Comparison of ENCODE assay signal across 8 mouse cellular contexts in genomic region chr7:19693421-19693820, GRCm38 (mm10). TPM values are rescaled to one million over a fixed set of nuclear protein-coding genes. Genes with fewer than 3 reads are reported as not detected.
DNase-seq lines count a peak whose midpoint lies in the region; ATAC-seq and TF ChIP-seq lines count a peak whose summit lies in the region.

No protein-coding gene starts in this region.

- peak; percentile 58 for ATAC-seq in heart, postnatal 0 days (ENCODE audit: insufficient read depth, low read depth)
- peak; percentile 48 for ATAC-seq in liver, embryonic 15.5 days (ENCODE audit: insufficient read depth)

- peak; percentile 37 for DNase-seq in embryo, embryonic 11 days
- DNase-seq in embryo, embryonic 10 days (ENCODE audit: low spot score): no peak
- DNase-seq in testis, postnatal 14 days (ENCODE audit: low spot score): no peak
- peak; percentile 51 for DNase-seq in heart, postnatal 0 days (ENCODE audit: low spot score)
- DNase-seq in retina, postnatal 1 day: peak; percentile 93
- DNase-seq in spleen, postnatal 10 days (ENCODE audit: low spot score in 2 of 2): no peak

- no peak overlapping the region; the same call in 1 of the 2 replicates for H3K9ac ChIP-seq in heart, postnatal 0 days (replicated peaks; ENCODE audit: low read depth, low read length)
- H3K9ac ChIP-seq in liver, embryonic 15.5 days: no peak overlapping the region

- no peaks in the 10 kb centered on the region for H3K27me3 ChIP-seq in testis, adult 2 months (ENCODE audit: control insufficient read depth, insufficient read depth, low read length)
- H3K27me3 ChIP-seq in heart, postnatal 0 days (ENCODE audit: control insufficient read depth, insufficient read depth, low read length): no peaks in the 10 kb centered on the region
- no peaks in the 10 kb centered on the region for H3K27me3 ChIP-seq in liver, embryonic 15.5 days

- TF ChIP-seq EP300 in heart, postnatal 0 days (IDR thresholded peaks at IDR 0.05; ENCODE audit: low read depth): no peak

- no peak overlapping the region for H3K4me2 ChIP-seq in heart, postnatal 0 days (ENCODE audit: low read depth, low read length)
- peak overlapping the region; percentile 41 for H3K4me2 ChIP-seq in liver, embryonic 15.5 days

- H3K36me3 ChIP-seq in testis, adult 2 months (ENCODE audit: control insufficient read depth, insufficient read depth, low read length): no peaks in the 10 kb centered on the region
- H3K36me3 ChIP-seq in heart, postnatal 0 days (replicated peaks; ENCODE audit: control insufficient read depth, insufficient read depth, low read length): peaks cover 6% of the 10 kb centered on the region; the same call in 1 of the 2 replicates
- peaks cover 15% of the 10 kb centered on the region; the same call in 1 of the 2 replicates for H3K36me3 ChIP-seq in liver, embryonic 15.5 days (replicated peaks)

- no peak overlapping the region for H3K4me3 ChIP-seq in testis, adult 2 months (ENCODE audit: control insufficient read depth, low read depth, low read length)
- no peak overlapping the region for H3K4me3 ChIP-seq in heart, postnatal 0 days (ENCODE audit: low read depth, low read length)
- H3K4me3 ChIP-seq in liver, embryonic 15.5 days (replicated peaks): no peak overlapping the region

- H3K27ac ChIP-seq in testis, adult 2 months (ENCODE audit: control insufficient read depth, insufficient read depth, low read depth, low read length): peak overlapping the region; percentile 46; the same call in 1 of the 2 replicates
- peak overlapping the region; percentile 63 for H3K27ac ChIP-seq in heart, postnatal 0 days (ENCODE audit: low read depth)
- peak overlapping the region; percentile 83 for H3K27ac ChIP-seq in liver, embryonic 15.5 days (replicated peaks)

- no peak for TF ChIP-seq CTCF in testis, adult 2 months (IDR thresholded peaks at IDR 0.05; ENCODE audit: control insufficient read depth, insufficient read depth, insufficient replicate concordance, low read depth, low read length)
- no peak for TF ChIP-seq CTCF in heart, postnatal 0 days (IDR thresholded peaks at IDR 0.05; ENCODE audit: low read depth)

- 24% methylated on average over 10 of the region's 10 CpGs for WGBS in heart, postnatal 0 days
- WGBS in liver, embryonic 15.5 days (ENCODE audit: insufficient replicate concordance): 13% methylated on average over 10 of the region's 10 CpGs

- H3K9me3 ChIP-seq in heart, postnatal 0 days (replicated peaks; ENCODE audit: control insufficient read depth, low read length): no peaks in the 10 kb centered on the region
- H3K9me3 ChIP-seq in liver, embryonic 15.5 days (replicated peaks): no peaks in the 10 kb centered on the region

- no peak for TF ChIP-seq POLR2A in testis, adult 2 months (IDR thresholded peaks at IDR 0.05; ENCODE audit: control insufficient read depth, low read depth, low read length)

- H3K4me1 ChIP-seq in testis, adult 2 months (ENCODE audit: control insufficient read depth, insufficient read depth, low read length): peaks cover 22% of the 10 kb centered on the region
- H3K4me1 ChIP-seq in heart, postnatal 0 days (ENCODE audit: control insufficient read depth, insufficient read depth): peaks cover 24% of the 10 kb centered on the region
- H3K4me1 ChIP-seq in liver, embryonic 15.5 days (replicated peaks): peaks cover 64% of the 10 kb centered on the region

RNA-seq across cellular contexts. Expression of gene Apoc1, which starts 1.0 kb away (rescaled TPM):
- 17.3 and 21.1 TPM in 2 replicates for polyA plus RNA-seq in testis, adult 2 months (2012; rRNA removed)
- not detected in 2 replicates for total RNA-seq in heart, postnatal 0 days (2014; rRNA removed; ENCODE audit: low replicate concordance)
- 8.2 and 10.8 TPM in 2 replicates for polyA plus RNA-seq in heart, postnatal 0 days (2015; fragmentation: Nextera tagmentation; extraction: Ambion mirVana)
- 609 and 611 TPM in 2 replicates for polyA plus RNA-seq in liver, embryonic 15.5 days (2015; fragmentation: Nextera tagmentation; extraction: Ambion mirVana)

RNA-seq across cellular contexts. Expression of gene Apoe, which starts 5.6 kb away (rescaled TPM):
- 122 and 180 TPM in 2 replicates for polyA plus RNA-seq in testis, adult 2 months (2012; rRNA removed)
- total RNA-seq in heart, postnatal 0 days (2014; rRNA removed; ENCODE audit: low replicate concordance): 369 and 373 TPM in 2 replicates
- polyA plus RNA-seq in heart, postnatal 0 days (2015; fragmentation: Nextera tagmentation; extraction: Ambion mirVana): 471 and 552 TPM in 2 replicates
- 2,704 and 3,478 TPM in 2 replicates for polyA plus RNA-seq in liver, embryonic 15.5 days (2015; fragmentation: Nextera tagmentation; extraction: Ambion mirVana)

RNA-seq across cellular contexts. Expression of gene Apoc4, which starts 12.1 kb away (rescaled TPM):
- not detected in 2 replicates for polyA plus RNA-seq in testis, adult 2 months (2012; rRNA removed)
- total RNA-seq in heart, postnatal 0 days (2014; rRNA removed; ENCODE audit: low replicate concordance): not detected in 2 replicates
- polyA plus RNA-seq in heart, postnatal 0 days (2015; fragmentation: Nextera tagmentation; extraction: Ambion mirVana): 0.18 TPM in 2 replicates
- polyA plus RNA-seq in liver, embryonic 15.5 days (2015; fragmentation: Nextera tagmentation; extraction: Ambion mirVana): 273 and 372 TPM in 2 replicates

RNA-seq across cellular contexts. Expression of gene Gm44805, which starts 12.2 kb away (rescaled TPM):
- not detected in 2 replicates for polyA plus RNA-seq in testis, adult 2 months (2012; rRNA removed)
- 0.31 TPM in 1 of 2 replicates, not detected in the other for total RNA-seq in heart, postnatal 0 days (2014; rRNA removed; ENCODE audit: low replicate concordance)
- polyA plus RNA-seq in heart, postnatal 0 days (2015; fragmentation: Nextera tagmentation; extraction: Ambion mirVana): not detected in 2 replicates
- 22.2 and 29.1 TPM in 2 replicates for polyA plus RNA-seq in liver, embryonic 15.5 days (2015; fragmentation: Nextera tagmentation; extraction: Ambion mirVana)

RNA-seq across cellular contexts. Expression of gene Apoc2, which starts 15.7 kb away (rescaled TPM):
- 0.38 and 0.47 TPM in 2 replicates for polyA plus RNA-seq in testis, adult 2 months (2012; rRNA removed)
- not detected in 2 replicates for total RNA-seq in heart, postnatal 0 days (2014; rRNA removed; ENCODE audit: low replicate concordance)
- polyA plus RNA-seq in heart, postnatal 0 days (2015; fragmentation: Nextera tagmentation; extraction: Ambion mirVana): 0.22 and 0.78 TPM in 2 replicates
- polyA plus RNA-seq in liver, embryonic 15.5 days (2015; fragmentation: Nextera tagmentation; extraction: Ambion mirVana): 1,160 and 1,332 TPM in 2 replicates

Comparison
In these comparisons a context has a peak if more than half of its experiments do, and no peak if none do; other contexts are left out.
1. DNase-seq: peak in embryo, embryonic 11 days (single experiment), heart, postnatal 0 days (single experiment) and retina, postnatal 1 day (single experiment); none in embryo, embryonic 10 days (single experiment), testis, postnatal 14 days (single experiment) and spleen, postnatal 10 days (0 of 2).
2. RNA of gene Apoc1, which starts 1.0 kb away (polyA plus RNA-seq): 609 to 611 TPM in liver, embryonic 15.5 days; 17.3 to 21.1 TPM in testis, adult 2 months and 8.2 to 10.8 TPM in heart, postnatal 0 days; every median in the first group is over 10 times any median in the second.
3. RNA of gene Apoc4, which starts 12.1 kb away (polyA plus RNA-seq): 273 to 372 TPM in liver, embryonic 15.5 days; 0.18 TPM in heart, postnatal 0 days and not detected in testis, adult 2 months; every median in the first group is over 100 times any median in the second.
4. Peak in every context shown above with its lines, with median percentiles within 50 percentile points of each other: H3K27ac ChIP-seq.